Mouse (Mus musculus): ENCODE results near the gene Bbs9. TPM values are rescaled to one million over a fixed set of nuclear protein-coding genes. Genes with fewer than 3 reads are reported as not detected.

The Bbs9 gene
- polyA plus RNA-seq, 1 experiment from 2014 or later: 15.5 TPM

GRCm38 (mm10) chr9:22686765-22687472, 211.4 kb downstream of the Bbs9 start:
- no peak overlapping the region for H3K4me2 ChIP-seq (ENCODE audit: low read depth, severe bottlenecking)
- DNase-seq (ENCODE audit: low spot score): no peak
- no peak for ATAC-seq (ENCODE audit: insufficient number of reproducible peaks, low FRiP score, low TSS enrichment, low read depth)
- no peaks in the 10 kb centered on the region for H3K27me3 ChIP-seq (ENCODE audit: control insufficient read depth, insufficient read depth, low read length)
- no peaks in the 10 kb centered on the region for H3K36me3 ChIP-seq (ENCODE audit: control insufficient read depth, insufficient read depth, low read length)
- 86% methylated on average over 6 of the region's 6 CpGs for WGBS
- H3K4me1 ChIP-seq (ENCODE audit: control insufficient read depth, insufficient read depth, low read length): no peaks in the 10 kb centered on the region
- H3K4me3 ChIP-seq (ENCODE audit: low read depth, low read length): no peak overlapping the region
- no peak overlapping the region for H3K27ac ChIP-seq (replicated peaks; ENCODE audit: low read depth, low read length)
- no peaks in the 10 kb centered on the region for H3K9me3 ChIP-seq (ENCODE audit: control insufficient read depth, low read length)
- H3K9ac ChIP-seq (ENCODE audit: low read length): no peak overlapping the region

GRCm38 (mm10) chr9:22690234-22690633, 214.7 kb downstream of the Bbs9 start:
- H3K9ac ChIP-seq (ENCODE audit: low read length): no peak overlapping the region
- 53% methylated on average over 7 of the region's 7 CpGs for WGBS
- DNase-seq (ENCODE audit: low spot score) (no peak), ATAC-seq (ENCODE audit: insufficient number of reproducible peaks, low FRiP score, low TSS enrichment, low read depth) (no peak)
- H3K27me3 ChIP-seq (ENCODE audit: control insufficient read depth, insufficient read depth, low read length): no peaks in the 10 kb centered on the region
- no peaks in the 10 kb centered on the region for H3K36me3 ChIP-seq (ENCODE audit: control insufficient read depth, insufficient read depth, low read length)
- no peak overlapping the region for H3K27ac ChIP-seq (replicated peaks; ENCODE audit: low read depth, low read length)
- H3K4me1 ChIP-seq (ENCODE audit: control insufficient read depth, insufficient read depth, low read length): no peaks in the 10 kb centered on the region
- H3K4me2 ChIP-seq (ENCODE audit: low read depth, severe bottlenecking): no peak overlapping the region
- H3K9me3 ChIP-seq (ENCODE audit: control insufficient read depth, low read length): no peaks in the 10 kb centered on the region
- H3K4me3 ChIP-seq (ENCODE audit: low read depth, low read length): no peak overlapping the region

GRCm38 (mm10) chr9:22695392-22695791, 219.9 kb downstream of the Bbs9 start:
- H3K4me3 ChIP-seq (ENCODE audit: low read depth, low read length): no peak overlapping the region
- no peak overlapping the region for H3K4me2 ChIP-seq (ENCODE audit: low read depth, severe bottlenecking)
- no peaks in the 10 kb centered on the region for H3K27me3 ChIP-seq (ENCODE audit: control insufficient read depth, insufficient read depth, low read length)
- H3K27ac ChIP-seq (replicated peaks; ENCODE audit: low read depth, low read length): no peak overlapping the region
- WGBS: 90% methylated on average over 4 of the region's 4 CpGs
- H3K9ac ChIP-seq (ENCODE audit: low read length): no peak overlapping the region
- no peaks in the 10 kb centered on the region; the same call in 1 of the 2 replicates for H3K9me3 ChIP-seq (ENCODE audit: control insufficient read depth, low read length)
- no peak for DNase-seq (ENCODE audit: low spot score)
- ATAC-seq (ENCODE audit: insufficient number of reproducible peaks, low FRiP score, low TSS enrichment, low read depth): no peak
- peaks cover 2% of the 10 kb centered on the region; the same call in 1 of the 2 replicates for H3K4me1 ChIP-seq (ENCODE audit: control insufficient read depth, insufficient read depth, low read length)
- H3K36me3 ChIP-seq (ENCODE audit: control insufficient read depth, insufficient read depth, low read length): no peaks in the 10 kb centered on the region

- Histone ChIP-seq H3K36me3 (ENCODE audit: control insufficient read depth, insufficient read depth, low read length) (no peaks in the 10 kb centered on the region), H3K9ac (ENCODE audit: low read length) (no peak overlapping the region), H3K4me3 (ENCODE audit: low read depth, low read length) (no peak overlapping the region), H3K4me1 (ENCODE audit: control insufficient read depth, insufficient read depth, low read length) (peaks cover 2% of the 10 kb centered on the region; the same call in 1 of the 2 replicates), H3K27me3 (ENCODE audit: control insufficient read depth, insufficient read depth, low read length) (no peaks in the 10 kb centered on the region), H3K4me2 (ENCODE audit: low read depth, severe bottlenecking) (no peak overlapping the region), H3K27ac (replicated peaks; ENCODE audit: low read depth, low read length) (no peak overlapping the region), H3K9me3 (ENCODE audit: control insufficient read depth, low read length) (no peaks in the 10 kb centered on the region; the same call in 1 of the 2 replicates)
- ATAC-seq (ENCODE audit: insufficient number of reproducible peaks, low FRiP score, low TSS enrichment, low read depth) (no peak), DNase-seq (ENCODE audit: low spot score) (no peak)
- 76% methylated on average over 7 of the region's 7 CpGs for WGBS
Measured at GRCm38 (mm10) chr9:22696809-22697374, 221.4 kb downstream of the Bbs9 start.

GRCm38 (mm10) chr9:22697811-22698210, 222.3 kb downstream of the Bbs9 start:
- ATAC-seq (ENCODE audit: insufficient number of reproducible peaks, low FRiP score, low TSS enrichment, low read depth): no peak
- Histone ChIP-seq H3K9ac (ENCODE audit: low read length) (no peak overlapping the region), H3K9me3 (ENCODE audit: control insufficient read depth, low read length) (no peaks in the 10 kb centered on the region; the same call in 1 of the 2 replicates), H3K4me2 (ENCODE audit: low read depth, severe bottlenecking) (no peak overlapping the region), H3K36me3 (ENCODE audit: control insufficient read depth, insufficient read depth, low read length) (no peaks in the 10 kb centered on the region), H3K4me3 (ENCODE audit: low read depth, low read length) (no peak overlapping the region), H3K27me3 (ENCODE audit: control insufficient read depth, insufficient read depth, low read length) (no peaks in the 10 kb centered on the region), H3K4me1 (ENCODE audit: control insufficient read depth, insufficient read depth, low read length) (peaks cover 2% of the 10 kb centered on the region; the same call in 1 of the 2 replicates), H3K27ac (replicated peaks; ENCODE audit: low read depth, low read length) (no peak overlapping the region)
- DNase-seq (ENCODE audit: low spot score): no peak
- WGBS: 35% methylated on average over 4 of the region's 4 CpGs

GRCm38 (mm10) chr9:22698501-22698900, 223.0 kb downstream of the Bbs9 start:
- 19% methylated on average over 1 of the region's 1 CpGs for WGBS
- no peak overlapping the region for H3K4me2 ChIP-seq (ENCODE audit: low read depth, severe bottlenecking)
- H3K27me3 ChIP-seq (ENCODE audit: control insufficient read depth, insufficient read depth, low read length): no peaks in the 10 kb centered on the region
- H3K27ac ChIP-seq (replicated peaks; ENCODE audit: low read depth, low read length): no peak overlapping the region
- DNase-seq (ENCODE audit: low spot score): no peak
- H3K9me3 ChIP-seq (ENCODE audit: control insufficient read depth, low read length): no peaks in the 10 kb centered on the region; the same call in 1 of the 2 replicates
- H3K9ac ChIP-seq (ENCODE audit: low read length): no peak overlapping the region
- H3K4me1 ChIP-seq (ENCODE audit: control insufficient read depth, insufficient read depth, low read length): peaks cover 2% of the 10 kb centered on the region; the same call in 1 of the 2 replicates
- no peak for ATAC-seq (ENCODE audit: insufficient number of reproducible peaks, low FRiP score, low TSS enrichment, low read depth)
- H3K36me3 ChIP-seq (ENCODE audit: control insufficient read depth, insufficient read depth, low read length): no peaks in the 10 kb centered on the region
- H3K4me3 ChIP-seq (ENCODE audit: low read depth, low read length): no peak overlapping the region

GRCm38 (mm10) chr9:22702065-22702611, 226.6 kb downstream of the Bbs9 start:
- DNase-seq (ENCODE audit: low spot score): no peak
- no peak overlapping the region for H3K4me3 ChIP-seq (ENCODE audit: low read depth, low read length)
- H3K36me3 ChIP-seq (ENCODE audit: control insufficient read depth, insufficient read depth, low read length): no peaks in the 10 kb centered on the region
- no peak overlapping the region for H3K4me2 ChIP-seq (ENCODE audit: low read depth, severe bottlenecking)
- 74% methylated on average over 1 of the region's 1 CpGs for WGBS
- ATAC-seq (ENCODE audit: insufficient number of reproducible peaks, low FRiP score, low TSS enrichment, low read depth): no peak
- peaks cover 4% of the 10 kb centered on the region; the same call in 1 of the 2 replicates for H3K4me1 ChIP-seq (ENCODE audit: control insufficient read depth, insufficient read depth, low read length)
- no peaks in the 10 kb centered on the region for H3K27me3 ChIP-seq (ENCODE audit: control insufficient read depth, insufficient read depth, low read length)
- H3K9me3 ChIP-seq (ENCODE audit: control insufficient read depth, low read length): no peaks in the 10 kb centered on the region; the same call in 1 of the 2 replicates
- no peak overlapping the region for H3K9ac ChIP-seq (ENCODE audit: low read length)
- H3K27ac ChIP-seq (replicated peaks; ENCODE audit: low read depth, low read length): no peak overlapping the region

- WGBS: 83% methylated on average over 4 of the region's 4 CpGs
- Histone ChIP-seq H3K27ac (replicated peaks; ENCODE audit: low read depth, low read length) (no peak overlapping the region), H3K9ac (ENCODE audit: low read length) (no peak overlapping the region), H3K36me3 (ENCODE audit: control insufficient read depth, insufficient read depth, low read length) (no peaks in the 10 kb centered on the region), H3K27me3 (ENCODE audit: control insufficient read depth, insufficient read depth, low read length) (no peaks in the 10 kb centered on the region), H3K4me3 (ENCODE audit: low read depth, low read length) (no peak overlapping the region), H3K9me3 (ENCODE audit: control insufficient read depth, low read length) (no peaks in the 10 kb centered on the region; the same call in 1 of the 2 replicates), H3K4me1 (ENCODE audit: control insufficient read depth, insufficient read depth, low read length) (peaks cover 4% of the 10 kb centered on the region; the same call in 1 of the 2 replicates), H3K4me2 (ENCODE audit: low read depth, severe bottlenecking) (no peak overlapping the region)
- ATAC-seq (ENCODE audit: insufficient number of reproducible peaks, low FRiP score, low TSS enrichment, low read depth): no peak
- DNase-seq (ENCODE audit: low spot score): no peak
Measured at GRCm38 (mm10) chr9:22702812-22703367, 227.4 kb downstream of the Bbs9 start.

Data from limb, embryonic 11.5 days (tissue).